Mouse (Mus musculus) megakaryocyte, embryonic 14.5 days (primary cell): ENCODE data around the gene Gm9639.
"Not testable (repeated sequence)": the region's sequence is repeated elsewhere in the genome, so short reads cannot be mapped to it uniquely, and the experiment has no call there.

ENCODE experiments used
- FLI1 ChIP-seq: IDR thresholded peaks from 2 replicates; pipeline ENCODE4 v1.6.1; 2012; ENCODE audit warnings: low read length, inconsistent platforms, mixed read lengths
- GATA1 ChIP-seq: IDR thresholded peaks from 3 replicates; pipeline ENCODE4 v1.6.1; 2012; ENCODE audit warnings: mixed read lengths, low read length, inconsistent platforms, borderline replicate concordance

- TF ChIP-seq GATA1, FLI1: not testable (repeated sequence)
Observed at GRCm38 (mm10) chr10:77771225-77771624, 23.7 kb downstream of the Gm9639 start, which contains the start of gene Gm3238.
